Mouse (Mus musculus) duodenum, adult 2 months (tissue): ENCODE data around the gene Irgc1. TPM values are rescaled to one million over a fixed set of nuclear protein-coding genes. Genes with fewer than 3 reads are reported as not detected.

Source experiments
- polyA plus RNA-seq: library from polyadenylated mRNA; depleted of rRNA; stranded (reverse); fragments of >200 nt; gene quantifications from 2 replicates; pipeline ENCODE4 v1.2.3, GENCODE M21; 2012; ENCODE audit warnings: low replicate concordance; rRNA removed

The Irgc1 gene
- 0.07 and 0.47 TPM in 2 replicates for polyA plus RNA-seq

GRCm38 (mm10) chr7:24451855-24452311 lies at the start of gene Irgc1:
Gene Irgc1 (minus strand): TSS chr7:24452297.

GRCm38 (mm10) chr7:24481474-24482207 lies 29.5 kb upstream of the Irgc1 start, which contains the start of gene Cadm4:
Gene Cadm4 (plus strand): TSS chr7:24482023.

DNA sequence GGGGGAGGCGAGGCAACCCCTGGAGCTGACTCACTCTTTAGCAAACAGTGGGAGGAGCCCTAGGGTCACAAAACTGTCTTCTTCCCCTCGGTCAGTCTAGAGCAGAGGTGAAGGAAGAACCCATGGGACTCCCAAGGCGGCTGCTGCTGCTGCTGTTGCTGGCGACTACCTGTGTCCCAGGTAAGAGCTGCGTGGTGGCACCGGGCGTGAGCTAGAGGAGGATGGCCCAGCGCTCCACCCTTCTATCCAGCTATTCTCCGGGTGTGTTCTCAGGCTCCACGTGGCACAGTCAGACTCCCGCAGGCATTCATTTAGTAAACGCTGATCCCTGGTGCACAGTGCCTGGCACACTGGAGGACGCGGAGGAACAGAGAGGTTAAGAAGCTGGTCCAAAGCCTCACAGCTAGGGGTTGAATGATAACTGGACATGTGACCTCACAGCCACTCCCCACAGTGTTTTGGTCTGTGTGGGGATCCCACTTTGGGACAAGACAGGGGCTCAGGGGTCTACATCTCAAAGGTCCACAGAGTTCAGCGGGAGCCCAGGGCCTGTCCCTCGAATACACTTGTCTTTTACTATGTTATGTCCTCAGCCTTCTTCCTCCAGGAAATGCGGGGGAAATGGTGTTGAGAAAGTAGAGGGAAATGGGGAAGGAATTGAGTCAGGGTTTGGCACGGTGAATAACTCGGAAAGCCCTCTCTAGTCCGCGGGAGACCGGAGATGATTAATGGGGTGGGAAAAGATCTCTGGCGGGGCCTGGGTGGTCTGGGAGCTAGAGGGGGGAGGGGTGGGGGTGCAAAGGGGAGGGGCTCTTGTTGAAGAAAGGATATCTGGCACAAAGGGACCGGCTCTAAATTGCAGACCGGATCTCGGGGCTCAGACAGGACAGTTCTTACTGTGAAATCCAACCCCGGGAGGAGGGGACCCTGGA lies 10.6 kb upstream of the Irgc1 start, which contains the start of gene Plaur:
Gene Plaur, plus strand, starts transcription at position 97 of the 932 bp plus-strand sequence.

DNA sequence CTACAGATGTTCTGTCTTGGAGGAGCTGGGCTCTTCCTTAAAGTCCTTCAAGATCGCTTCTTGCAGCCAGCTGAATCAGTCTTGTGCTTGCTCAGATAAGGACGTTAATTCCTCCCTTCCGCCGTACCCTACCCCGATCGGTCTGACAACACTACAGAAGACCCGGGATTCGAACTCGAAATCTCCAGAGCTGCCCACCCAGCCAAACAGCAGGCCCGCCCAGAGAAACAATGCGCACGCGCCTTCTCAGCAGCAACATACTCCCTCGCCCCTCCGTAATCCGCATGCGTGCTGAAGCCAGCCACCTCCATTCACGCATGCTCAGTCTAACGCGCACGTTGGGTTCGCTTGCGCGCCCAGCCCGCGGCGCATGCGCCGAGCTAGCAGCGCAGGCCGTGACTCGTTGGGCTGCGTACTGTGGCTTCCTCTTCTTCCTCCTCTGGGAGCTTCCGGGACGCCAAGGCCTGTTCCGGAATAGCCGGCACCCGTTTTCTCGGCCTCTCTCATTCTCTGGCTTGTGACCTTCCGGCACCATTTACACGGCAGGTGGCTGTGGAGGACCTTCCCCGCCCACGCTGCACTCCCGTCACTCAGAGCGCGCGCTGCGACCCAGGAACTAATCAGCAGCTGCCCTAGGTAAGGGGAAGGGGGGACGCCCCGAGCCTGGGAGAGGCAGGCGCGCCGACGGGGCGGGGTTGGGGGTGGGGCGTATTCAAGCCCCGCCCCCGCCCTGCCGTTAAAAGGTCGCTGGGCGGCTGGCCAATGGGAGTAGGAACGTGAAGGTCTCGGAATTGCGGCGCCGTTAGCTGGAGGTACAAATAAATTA lies 52.6 kb downstream of the Irgc1 start, which contains the start of gene Smg9:
Gene Smg9, plus strand, starts transcription at position 364 of the 826 bp plus-strand sequence.

Other genes with a start within 250 kb of the Irgc1 start
- 0.23 and 0.29 TPM in 2 replicates for gene Zfp111, start 240.9 kb downstream of the Irgc1 start, polyA plus RNA-seq
- gene Zfp109, start 214.7 kb downstream of the Irgc1 start, polyA plus RNA-seq, result 0.11 and 0.27 TPM in 2 replicates
- 0.18 and 0.21 TPM in 2 replicates for gene Zfp108, start 197.5 kb downstream of the Irgc1 start, polyA plus RNA-seq
- 0.74 and 0.91 TPM in 2 replicates for gene Zfp93, start 181.9 kb downstream of the Irgc1 start, polyA plus RNA-seq
- gene Zfp61, start 151.1 kb downstream of the Irgc1 start, polyA plus RNA-seq, result 1.0 and 1.4 TPM in 2 replicates
- 0.83 and 4.3 TPM in 2 replicates for gene Zfp94, start 135.6 kb downstream of the Irgc1 start, polyA plus RNA-seq
- not detected in 2 replicates for gene Tescl, start 118.4 kb downstream of the Irgc1 start, polyA plus RNA-seq
- gene Lypd5, start 103.1 kb downstream of the Irgc1 start, polyA plus RNA-seq, result not detected in 2 replicates
- 84.7 and 88.4 TPM in 2 replicates for gene Kcnn4, start 82.0 kb downstream of the Irgc1 start, polyA plus RNA-seq
- gene Smg9, start 52.7 kb downstream of the Irgc1 start, polyA plus RNA-seq, result 49.3 and 58.7 TPM in 2 replicates
- 7.9 and 12.8 TPM in 2 replicates for gene Plaur, start 10.2 kb upstream of the Irgc1 start, polyA plus RNA-seq
- 2.1 and 3.5 TPM in 2 replicates for gene Cadm4, start 29.7 kb upstream of the Irgc1 start, polyA plus RNA-seq
- 15.2 and 23.5 TPM in 2 replicates for gene Zfp428, start 54.7 kb upstream of the Irgc1 start, polyA plus RNA-seq
- gene AC161166.1, start 60.2 kb upstream of the Irgc1 start, polyA plus RNA-seq, result 0.13 TPM in 1 of 2 replicates, not detected in the other
- gene Irgq, start 78.4 kb upstream of the Irgc1 start, polyA plus RNA-seq, result 7.7 and 8.1 TPM in 2 replicates
- not detected in 2 replicates for gene Pinlyp, start 93.8 kb upstream of the Irgc1 start, polyA plus RNA-seq
- 20.9 and 29.8 TPM in 2 replicates for gene Xrcc1, start 94.0 kb upstream of the Irgc1 start, polyA plus RNA-seq
- 54.1 and 78.1 TPM in 2 replicates for gene Ethe1, start 135.2 kb upstream of the Irgc1 start, polyA plus RNA-seq
- gene Zfp575, start 135.3 kb upstream of the Irgc1 start, polyA plus RNA-seq, result 0.92 and 0.98 TPM in 2 replicates
- 6.1 and 9.5 TPM in 2 replicates for gene Phldb3, start 158.5 kb upstream of the Irgc1 start, polyA plus RNA-seq
- 0.14 and 0.26 TPM in 2 replicates for gene Lypd3, start 184.3 kb upstream of the Irgc1 start, polyA plus RNA-seq
- gene Tex101, start 224.4 kb upstream of the Irgc1 start, polyA plus RNA-seq, result not detected in 2 replicates